Mouse (Mus musculus) midbrain, embryonic 10.5 days (tissue): ENCODE measurements at regions not wholly inside any gene's neighbourhood (a gene's known extent, or its start where the extent isn't known, plus 50 kb on each side); places are given as distances from the start of the nearest gene placed in this dataset.

ENCODE experiments used
- DNase-seq: peaks from one replicate; pipeline ENCODE4 v3.0.0-alpha.2; 2017; ENCODE audit warnings: low spot score
- H3K27ac ChIP-seq: fragments of 300-500 bp; sonication (generic); replicated peaks from 2 replicates; pipeline ENCODE4 v1.5.1; 2016; ENCODE audit warnings: mild to moderate bottlenecking
- H3K27me3 ChIP-seq: fragments of 300-500 bp; sonication (generic); 2 replicates; pipeline ENCODE4 v1.6.1; 2016; ENCODE audit warnings: low read depth, mild to moderate bottlenecking; ENCODE audit not compliant: poor library complexity, severe bottlenecking
- H3K36me3 ChIP-seq: fragments of 300-500 bp; sonication (generic); 2 replicates; pipeline ENCODE4 v1.6.1; 2016; ENCODE audit warnings: mild to moderate bottlenecking, moderate library complexity
- H3K4me1 ChIP-seq: fragments of 300-500 bp; sonication (generic); 2 replicates; pipeline ENCODE4 v1.6.1; 2016
- H3K4me3 ChIP-seq: fragments of 300-500 bp; sonication (generic); 2 replicates; pipeline ENCODE4 v1.5.1; 2016; ENCODE audit warnings: mild to moderate bottlenecking, moderate library complexity
- H3K9me3 ChIP-seq: fragments of 300-500 bp; sonication (generic); replicated peaks from 2 replicates; pipeline ENCODE4 v1.6.1; 2016; ENCODE audit warnings: mild to moderate bottlenecking
- WGBS: fragments of 180-500 bp; shearing (Covaris S2); methylation state at CpG from one replicate; pipeline ENCODE4 v1.1.7; 2016; 5-methylcytosine and 5-hydroxymethylcytosine counted together

- no peak for DNase-seq
- Histone ChIP-seq H3K27ac (no peak overlapping the region), H3K27me3 (no peaks in the 10 kb centered on the region), H3K4me1 (0 out of 2 replicates have a peak, but pooled peaks cover 5% of the 10 kb centered on the region), H3K36me3 (no peaks in the 10 kb centered on the region), H3K4me3 (no peak overlapping the region), H3K9me3 (no peaks in the 10 kb centered on the region)
- WGBS, result 69% methylated on average over 4 of the region's 4 CpGs
Measured at GRCm38 (mm10) chr4:98182053-98182355, 201.1 kb downstream of the Tm2d1 start.

- WGBS, result 86% methylated on average over 12 of the region's 12 CpGs
- no peak overlapping the region for H3K4me3 ChIP-seq
- H3K4me1 ChIP-seq, result 0 out of 2 replicates have a peak, but pooled peaks cover 5% of the 10 kb centered on the region
- no peaks in the 10 kb centered on the region for H3K9me3 ChIP-seq
- H3K27ac ChIP-seq, result no peak overlapping the region
- no peak for DNase-seq
- no peaks in the 10 kb centered on the region for H3K36me3 ChIP-seq
- H3K27me3 ChIP-seq, result no peaks in the 10 kb centered on the region
Measured at GRCm38 (mm10) chr4:98181185-98182052, 201.7 kb downstream of the Tm2d1 start.

- H3K27ac ChIP-seq, result no peak overlapping the region
- no peaks in the 10 kb centered on the region for H3K36me3 ChIP-seq
- no peak for DNase-seq
- H3K27me3 ChIP-seq, result no peaks in the 10 kb centered on the region
- H3K9me3 ChIP-seq, result no peaks in the 10 kb centered on the region
- H3K4me3 ChIP-seq, result no peak overlapping the region
- WGBS, result 69% methylated on average over 10 of the region's 10 CpGs
- 0 out of 2 replicates have a peak, but pooled peaks cover 5% of the 10 kb centered on the region for H3K4me1 ChIP-seq
Measured at GRCm38 (mm10) chr4:98180336-98180735, 202.8 kb downstream of the Tm2d1 start.
